Mouse (Mus musculus) neural tube, embryonic 12.5 days (tissue): ENCODE results near the gene Frem1. TPM values are rescaled to one million over a fixed set of nuclear protein-coding genes. Genes with fewer than 3 reads are reported as not detected.

Experiments
- ATAC-seq: fragments of 200-750 bp; cut with Nextera tagmentation; 2 replicates; pipeline ENCODE4 v1.8.0; 2017; ENCODE audit warnings: low read depth, mild to moderate bottlenecking, moderate TSS enrichment, moderate library complexity; ENCODE audit not compliant: low FRiP score
- H3K27ac ChIP-seq: fragments of 300-500 bp; sonication (generic); 2 replicates; pipeline ENCODE4 v1.5.1; 2016
- H3K27me3 ChIP-seq: fragments of 300-500 bp; sonication (generic); replicated peaks from 2 replicates; pipeline ENCODE4 v1.6.1; 2016; ENCODE audit warnings: mild to moderate bottlenecking
- H3K36me3 ChIP-seq: fragments of 300-500 bp; sonication (generic); 2 replicates; pipeline ENCODE4 v1.6.1; 2016; ENCODE audit warnings: mild to moderate bottlenecking
- H3K4me1 ChIP-seq: fragments of 300-500 bp; sonication (generic); 2 replicates; pipeline ENCODE4 v1.6.1; 2016
- H3K4me2 ChIP-seq: fragments of 300-500 bp; sonication (generic); replicated peaks from 2 replicates; pipeline ENCODE4 v1.6.1; 2016; ENCODE audit warnings: mild to moderate bottlenecking
- H3K4me3 ChIP-seq: fragments of 300-500 bp; sonication (generic); 2 replicates; pipeline ENCODE4 v1.5.1; 2016
- H3K9ac ChIP-seq: fragments of 300-500 bp; sonication (generic); 2 replicates; pipeline ENCODE4 v1.6.1; 2016; ENCODE audit warnings: mild to moderate bottlenecking
- H3K9me3 ChIP-seq: fragments of 300-500 bp; sonication (generic); 2 replicates; pipeline ENCODE4 v1.6.1; 2016; ENCODE audit warnings: mild to moderate bottlenecking
- WGBS: fragments of 180-500 bp; shearing (Covaris S2); methylation state at CpG from one replicate; pipeline ENCODE4 v1.1.7; 2016; 5-methylcytosine and 5-hydroxymethylcytosine counted together
- polyA plus RNA-seq: library from polyadenylated mRNA; unstranded; fragments of >200 nt; fragmentation: Nextera tagmentation; extraction: Ambion mirVana; gene quantifications from 2 replicates; pipeline ENCODE4 v1.2.1, GENCODE M21; 2016

Frem1 gene
- polyA plus RNA-seq, 1 experiment from 2014 or later, result 2.5 TPM

GRCm38 (mm10) chr4:82881366-82881765 lies 170.8 kb downstream of the Frem1 start:
- Histone ChIP-seq H3K27me3 (no peaks in the 10 kb centered on the region), H3K9me3 (no peaks in the 10 kb centered on the region), H3K9ac (no peak overlapping the region), H3K4me2 (no peak overlapping the region), H3K27ac (no peak overlapping the region), H3K4me3 (no peak overlapping the region), H3K36me3 (no peaks in the 10 kb centered on the region), H3K4me1 (peaks cover 4% of the 10 kb centered on the region; the same call in 1 of the 2 replicates)
- 81% methylated on average over 3 of the region's 3 CpGs for WGBS
- no peak for ATAC-seq

- Histone ChIP-seq H3K9ac (no peak overlapping the region), H3K4me3 (no peak overlapping the region), H3K4me2 (no peak overlapping the region), H3K4me1 (peaks cover 4% of the 10 kb centered on the region; the same call in 1 of the 2 replicates), H3K27ac (no peak overlapping the region), H3K27me3 (no peaks in the 10 kb centered on the region), H3K9me3 (no peaks in the 10 kb centered on the region), H3K36me3 (no peaks in the 10 kb centered on the region)
- 88% methylated on average over 2 of the region's 2 CpGs for WGBS
- no peak for ATAC-seq
Measured at GRCm38 (mm10) chr4:82880243-82880642, 171.9 kb downstream of the Frem1 start.

- H3K4me1 ChIP-seq, result no peaks in the 10 kb centered on the region
- 89% methylated on average over 6 of the region's 6 CpGs for WGBS
- no peak for ATAC-seq
Measured at GRCm38 (mm10) chr4:82879152-82879551, 173.0 kb downstream of the Frem1 start.

GRCm38 (mm10) chr4:82876656-82877055 lies 175.5 kb downstream of the Frem1 start:
- Histone ChIP-seq H3K36me3 (no peaks in the 10 kb centered on the region), H3K4me2 (no peak overlapping the region), H3K9ac (no peak overlapping the region), H3K27ac (no peak overlapping the region), H3K4me3 (no peak overlapping the region), H3K4me1 (no peaks in the 10 kb centered on the region), H3K27me3 (no peaks in the 10 kb centered on the region), H3K9me3 (no peaks in the 10 kb centered on the region)
- no peak for ATAC-seq
- WGBS, result 92% methylated on average over 2 of the region's 2 CpGs

More at GRCm38 (mm10) chr4:82879152-82879551, 173.0 kb downstream of the Frem1 start:
- no peak overlapping the region for H3K27ac ChIP-seq
- H3K4me3 ChIP-seq, result no peak overlapping the region
- H3K9me3 ChIP-seq, result no peaks in the 10 kb centered on the region
- no peak overlapping the region for H3K4me2 ChIP-seq
- H3K27me3 ChIP-seq, result no peaks in the 10 kb centered on the region
- H3K9ac ChIP-seq, result no peak overlapping the region
- H3K36me3 ChIP-seq, result no peaks in the 10 kb centered on the region

- Histone ChIP-seq H3K27me3 (no peaks in the 10 kb centered on the region), H3K4me3 (no peak overlapping the region), H3K9ac (no peak overlapping the region), H3K27ac (no peak overlapping the region), H3K4me1 (no peaks in the 10 kb centered on the region), H3K36me3 (no peaks in the 10 kb centered on the region), H3K9me3 (no peaks in the 10 kb centered on the region), H3K4me2 (no peak overlapping the region)
- no peak for ATAC-seq
- 78% methylated on average over 4 of the region's 4 CpGs for WGBS
Measured at GRCm38 (mm10) chr4:82875532-82875931, 176.6 kb downstream of the Frem1 start.

GRCm38 (mm10) chr4:82874791-82875190 lies 177.3 kb downstream of the Frem1 start:
- WGBS, result 78% methylated on average over 4 of the region's 4 CpGs
- H3K27me3 ChIP-seq, result no peaks in the 10 kb centered on the region

GRCm38 (mm10) chr4:82872548-82872947 lies 179.6 kb downstream of the Frem1 start:
- no peaks in the 10 kb centered on the region for H3K36me3 ChIP-seq
- ATAC-seq, result no peak
- no peaks in the 10 kb centered on the region for H3K9me3 ChIP-seq
- H3K4me1 ChIP-seq, result no peaks in the 10 kb centered on the region
- no peak overlapping the region for H3K4me3 ChIP-seq
- no peak overlapping the region for H3K9ac ChIP-seq
- no peak overlapping the region for H3K27ac ChIP-seq
- no peak overlapping the region for H3K4me2 ChIP-seq
- 79% methylated on average over 4 of the region's 4 CpGs for WGBS
- no peaks in the 10 kb centered on the region for H3K27me3 ChIP-seq

More at GRCm38 (mm10) chr4:82874791-82875190, 177.3 kb downstream of the Frem1 start:
- Histone ChIP-seq H3K27ac (no peak overlapping the region), H3K9ac (no peak overlapping the region), H3K4me2 (no peak overlapping the region), H3K4me1 (no peaks in the 10 kb centered on the region), H3K36me3 (no peaks in the 10 kb centered on the region), H3K4me3 (no peak overlapping the region), H3K9me3 (no peaks in the 10 kb centered on the region)
- ATAC-seq, result no peak

GRCm38 (mm10) chr4:82872121-82872520 lies 180.0 kb downstream of the Frem1 start:
- H3K4me1 ChIP-seq, result no peaks in the 10 kb centered on the region
- no peaks in the 10 kb centered on the region for H3K36me3 ChIP-seq
- H3K9ac ChIP-seq, result no peak overlapping the region
- no peak overlapping the region for H3K27ac ChIP-seq
- no peak for ATAC-seq
- H3K4me2 ChIP-seq, result no peak overlapping the region
- no peak overlapping the region for H3K4me3 ChIP-seq
- H3K27me3 ChIP-seq, result no peaks in the 10 kb centered on the region
- WGBS, result 40% methylated on average over 6 of the region's 6 CpGs
- H3K9me3 ChIP-seq, result no peaks in the 10 kb centered on the region

- no peak overlapping the region for H3K4me2 ChIP-seq
- no peaks in the 10 kb centered on the region for H3K4me1 ChIP-seq
- no peaks in the 10 kb centered on the region for H3K9me3 ChIP-seq
- H3K27ac ChIP-seq, result no peak overlapping the region
- no peak for ATAC-seq
- no peaks in the 10 kb centered on the region for H3K36me3 ChIP-seq
- 82% methylated on average over 6 of the region's 6 CpGs for WGBS
- no peak overlapping the region for H3K4me3 ChIP-seq
- no peaks in the 10 kb centered on the region for H3K27me3 ChIP-seq
- no peak overlapping the region for H3K9ac ChIP-seq
Measured at GRCm38 (mm10) chr4:82870931-82871330, 181.2 kb downstream of the Frem1 start.

- Histone ChIP-seq H3K36me3 (no peaks in the 10 kb centered on the region), H3K9ac (no peak overlapping the region), H3K4me1 (no peaks in the 10 kb centered on the region), H3K27me3 (no peaks in the 10 kb centered on the region), H3K27ac (no peak overlapping the region), H3K4me2 (no peak overlapping the region), H3K9me3 (no peaks in the 10 kb centered on the region), H3K4me3 (no peak overlapping the region)
- ATAC-seq, result no peak
- 91% methylated on average over 5 of the region's 5 CpGs for WGBS
Measured at GRCm38 (mm10) chr4:82867731-82868445, 184.3 kb downstream of the Frem1 start.

- Histone ChIP-seq H3K27me3 (no peaks in the 10 kb centered on the region), H3K36me3 (no peaks in the 10 kb centered on the region), H3K27ac (no peak overlapping the region), H3K9me3 (no peaks in the 10 kb centered on the region), H3K4me1 (no peaks in the 10 kb centered on the region), H3K9ac (no peak overlapping the region), H3K4me2 (no peak overlapping the region), H3K4me3 (no peak overlapping the region)
- WGBS, result 73% methylated on average over 4 of the region's 4 CpGs
- no peak for ATAC-seq
Measured at GRCm38 (mm10) chr4:82867111-82867510, 185.0 kb downstream of the Frem1 start.

GRCm38 (mm10) chr4:82864974-82865699 lies 187.0 kb downstream of the Frem1 start:
- H3K4me2 ChIP-seq, result no peak overlapping the region
- WGBS, result 84% methylated on average over 8 of the region's 8 CpGs
- ATAC-seq, result no peak

More at GRCm38 (mm10) chr4:82864974-82865699, 187.0 kb downstream of the Frem1 start:
- no peak overlapping the region for H3K27ac ChIP-seq
- H3K4me1 ChIP-seq, result no peaks in the 10 kb centered on the region
- H3K9me3 ChIP-seq, result no peaks in the 10 kb centered on the region
- H3K27me3 ChIP-seq, result no peaks in the 10 kb centered on the region
- no peak overlapping the region for H3K9ac ChIP-seq
- H3K4me3 ChIP-seq, result no peak overlapping the region
- H3K36me3 ChIP-seq, result no peaks in the 10 kb centered on the region
